Mouse (Mus musculus): ENCODE measurements around the gene Ttll7. TPM values are rescaled to one million over a fixed set of nuclear protein-coding genes. Genes with fewer than 3 reads are reported as not detected.

Ttll7 gene
- polyA plus RNA-seq, 1 experiment from 2014 or later: 1.7 TPM

DNA sequence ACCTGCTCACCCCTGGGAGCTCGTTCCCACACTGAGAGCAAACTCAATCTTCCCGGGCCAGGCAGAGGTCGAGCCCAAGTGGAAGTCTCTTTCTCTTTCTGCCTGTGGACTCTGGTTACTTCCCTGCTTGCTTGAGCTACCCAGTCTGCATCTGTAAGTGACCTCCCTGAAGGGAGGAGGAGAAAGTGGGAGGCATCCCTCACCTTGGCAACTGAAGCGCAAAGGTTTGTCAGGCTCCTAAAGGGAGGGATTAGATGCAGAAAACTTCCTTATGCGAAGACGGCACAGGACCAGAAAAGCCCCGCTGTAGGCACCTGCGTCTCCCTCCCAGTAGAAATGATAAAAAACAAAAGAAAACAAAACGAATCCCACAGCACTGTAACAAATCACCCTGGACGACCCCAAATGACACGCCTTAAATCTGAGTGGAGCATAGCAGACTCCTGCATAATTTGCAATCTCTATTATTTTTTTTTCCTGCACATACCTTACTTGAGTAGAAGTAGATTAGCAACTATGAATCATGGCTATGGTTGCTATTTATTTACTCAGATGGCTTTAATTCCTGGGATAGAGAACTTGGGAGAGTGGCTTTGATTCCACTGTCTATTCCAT is 178.2 kb downstream of the Ttll7 start:
- no peaks in the 10 kb centered on the region for H3K27me3 ChIP-seq (ENCODE audit: insufficient read depth, low read length)
- ATAC-seq (replicated peaks; ENCODE audit: low FRiP score, low read depth) (peak; percentile 40; the same call in 1 of the 2 replicates), DNase-seq (ENCODE audit: low spot score) (peak; percentile 69)
- no peak overlapping the region for H3K9ac ChIP-seq (ENCODE audit: low read depth, low read length)
- H3K9me3 ChIP-seq (replicated peaks; ENCODE audit: low read length): no peaks in the 10 kb centered on the region
- no peak overlapping the region for H3K4me3 ChIP-seq (replicated peaks; ENCODE audit: low read depth, low read length)
- H3K4me1 ChIP-seq (replicated peaks; ENCODE audit: insufficient read depth, low read length): no peaks in the 10 kb centered on the region; the same call in 1 of the 2 replicates
- WGBS: 17% methylated on average over 11 of the region's 11 CpGs
- no peaks in the 10 kb centered on the region for H3K36me3 ChIP-seq (ENCODE audit: insufficient read depth, low read length)
- H3K27ac ChIP-seq: no peak overlapping the region
- TF ChIP-seq CTCF (IDR thresholded peaks at IDR 0.05; ENCODE audit: low read depth): no peak
- peak overlapping the region; percentile 39 for H3K4me2 ChIP-seq (ENCODE audit: low read length)

Other genes with a start within 250 kb of the Ttll7 start
- gene Dnase2b, start 236.8 kb upstream of the Ttll7 start, polyA plus RNA-seq (2015; fragmentation: Nextera tagmentation; extraction: Ambion mirVana): not detected in 2 replicates
- not detected in 2 replicates for gene 4930503B20Rik, start 201.1 kb upstream of the Ttll7 start, polyA plus RNA-seq (2015; fragmentation: Nextera tagmentation; extraction: Ambion mirVana)
- 0.63 and 1.2 TPM in 2 replicates for gene Samd13, start 166.8 kb upstream of the Ttll7 start, polyA plus RNA-seq (2015; fragmentation: Nextera tagmentation; extraction: Ambion mirVana)
- gene Prkacb, start 39.4 kb upstream of the Ttll7 start, polyA plus RNA-seq (2015; fragmentation: Nextera tagmentation; extraction: Ambion mirVana): 48.0 and 52.4 TPM in 2 replicates